Mouse (Mus musculus): ENCODE measurements around the gene Zfp287.

DNA sequence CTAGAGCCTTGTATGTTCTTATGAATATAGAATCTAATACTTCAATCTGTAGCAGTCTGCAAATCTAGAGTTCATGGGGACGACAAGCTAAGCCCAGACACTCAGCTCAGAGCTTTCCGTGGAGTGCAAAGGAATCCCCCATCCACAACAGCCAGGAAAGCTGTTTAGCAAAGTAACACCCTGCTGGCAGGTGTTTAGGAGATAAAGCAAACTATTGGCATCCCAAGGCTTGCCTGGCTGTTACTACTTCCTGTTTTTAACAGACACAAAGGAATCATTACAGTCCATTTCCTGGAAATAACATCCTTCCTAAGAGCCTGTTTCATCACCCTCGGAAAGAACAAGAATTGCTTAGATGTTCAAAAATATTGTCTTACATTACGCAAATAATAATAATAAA, 70.8 kb downstream of the Zfp287 start:
- TF ChIP-seq CTCF (IDR thresholded peaks at IDR 0.05; ENCODE audit: low read depth, low read length) (no peak), GATA1 (IDR thresholded peaks at IDR 0.05; ENCODE audit: borderline replicate concordance, low read length) (no peak), TAL1 (conservative IDR thresholded peaks at IDR 0.05; ENCODE audit: low read depth, low read length) (peak; percentile 47), GATA2 (IDR thresholded peaks at IDR 0.05; ENCODE audit: borderline replicate concordance, low read depth, low read length) (no peak), POLR2AphosphoS5 (IDR thresholded peaks at IDR 0.05; ENCODE audit: insufficient replicate concordance, low read depth, low read length) (no peak)
